Mouse (Mus musculus): Measurements from ENCODE around the gene Notch4. TPM values are rescaled to one million over a fixed set of nuclear protein-coding genes. Genes with fewer than 3 reads are reported as not detected.

The Notch4 gene
- total and polyA plus RNA-seq, 3 experiments: 0.25 TPM; not detected in 2

DNA sequence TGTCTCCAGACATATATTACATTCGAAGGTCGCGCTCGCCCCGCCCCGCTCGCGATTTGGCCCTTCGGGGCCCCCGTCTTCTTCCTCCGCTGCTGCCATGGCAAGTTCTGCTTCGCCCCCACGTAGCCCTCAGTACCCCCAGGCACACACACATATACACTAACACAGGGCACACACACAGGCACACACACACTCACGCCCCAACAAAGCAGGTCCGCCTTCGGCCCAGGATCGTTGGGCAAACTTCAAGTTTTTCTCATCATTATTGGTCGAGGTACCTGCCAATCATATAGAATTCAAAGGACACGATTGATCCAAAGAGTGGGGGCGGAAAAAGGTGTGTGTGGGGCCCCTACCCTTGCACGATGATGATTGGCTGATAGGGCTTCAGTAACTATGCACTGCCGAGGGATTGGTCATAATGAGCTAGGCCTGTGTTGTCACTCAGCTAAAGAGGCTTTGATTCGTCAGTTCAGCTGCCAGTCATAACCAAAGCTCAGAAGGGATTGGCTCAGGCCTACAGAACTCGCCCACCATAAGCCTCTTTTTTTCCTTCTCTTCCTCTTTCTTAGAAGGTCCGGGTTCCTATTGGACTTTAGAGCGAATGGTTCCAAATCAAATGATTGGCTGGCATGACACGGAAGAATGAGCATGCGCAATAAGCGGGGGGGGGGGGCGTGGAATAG, 39.5 kb downstream of the Notch4 start, which contains the start of gene Rnf5:
TSS of gene Rnf5 (minus strand) at position 316 of the 686 bp plus-strand sequence.
- in situ Hi-C loops (cut with MboI; ENCODE audit: low pct_ligation_motif_present, low pct_unique_long_range_greater_than_20kb, low sequenced_read_pairs) (no loop called here), dilution Hi-C loops (cut with MboI; ENCODE audit: extremely low pct_ligation_motif_present, extremely low pct_unique_long_range_greater_than_20kb, low sequenced_read_pairs) (no loop called here)
- Histone ChIP-seq H3K4me3 (replicated peaks in 1 of 3; ENCODE audit: low read depth in 2 of 3, low read length in 2 of 3, poor library complexity in 1 of 3) (peak within 1 kb of the TSS; percentile 75 to 97 (median 82)), H3K79me2 (replicated peaks; ENCODE audit: control insufficient read depth, extremely low read depth, insufficient read depth, poor library complexity, severe bottlenecking) (peaks cover 12% of the 10 kb centered on the region), H3K9me3 (replicated peaks; ENCODE audit: low read length) (no peaks in the 10 kb centered on the region), H3K27me3 (replicated peaks) (no peaks in the 10 kb centered on the region), H3K27ac (ENCODE audit: insufficient read depth, low read depth) (peak within 1 kb of the TSS; percentile 49), H3K4me1 (ENCODE audit: control insufficient read depth in 1 of 2, insufficient read depth in 2 of 2) (peaks cover 9 to 34% of the 10 kb centered on the region in 2 experiments), H3K4me2 (ENCODE audit: insufficient read depth, low read depth, poor library complexity, severe bottlenecking) (peak within 1 kb of the TSS; percentile 86), H3K9ac (ENCODE audit: insufficient read depth, low read depth) (peak within 1 kb of the TSS; percentile 91), H3K36me3 (replicated peaks in 1 of 2; ENCODE audit: control insufficient read depth in 1 of 2, insufficient read depth in 1 of 2, low read length in 1 of 2) (peaks cover 15 to 45% of the 10 kb centered on the region in 2 experiments)
- DNase-seq (ENCODE audit: extremely low read depth): peak; percentile 100
- no peak for TF ChIP-seq CTCF (conservative IDR thresholded peaks at IDR 0.05 in 1 of 2, IDR thresholded peaks at IDR 0.05 in 1 of 2; ENCODE audit: low read depth in 2 of 2, low read length in 2 of 2)
- TF ChIP-seq E2F4 (IDR thresholded peaks at IDR 0.05; ENCODE audit: insufficient replicate concordance, low read depth, low read length): no peak
- peak; percentile 79 for TF ChIP-seq NRF1 (IDR thresholded peaks at IDR 0.05; ENCODE audit: low read depth, low read length)
- TF ChIP-seq RCOR1 (conservative IDR thresholded peaks at IDR 0.05; ENCODE audit: low read depth, low read length): no peak
- TF ChIP-seq EP300 (IDR thresholded peaks at IDR 0.05; ENCODE audit: low read length): no peak
- TF ChIP-seq ZMIZ1 (IDR thresholded peaks at IDR 0.05; ENCODE audit: low read depth, low read length): no peak
- TF ChIP-seq MAZ (IDR thresholded peaks at IDR 0.05; ENCODE audit: low read depth, low read length): peak; percentile 83
- TF ChIP-seq KAT2A (IDR thresholded peaks at IDR 0.05; ENCODE audit: insufficient replicate concordance, low read length): peak; percentile 79; the same call in 1 of the 2 replicates
- peak; percentile 62 for TF ChIP-seq BHLHE40 (IDR thresholded peaks at IDR 0.05; ENCODE audit: low read depth, low read length)
- TF ChIP-seq USF2 (conservative IDR thresholded peaks at IDR 0.05; ENCODE audit: low read depth, low read length): no peak
- peak; percentile 18; the same call in 1 of the 2 replicates for TF ChIP-seq IRF4 (IDR thresholded peaks at IDR 0.05; ENCODE audit: low read depth, low read length)
- TF ChIP-seq JUN (IDR thresholded peaks at IDR 0.05; ENCODE audit: insufficient read depth, low read depth, low read length): no peak
- TF ChIP-seq MEF2A (IDR thresholded peaks at IDR 0.05; ENCODE audit: borderline replicate concordance, low read depth, low read length): no peak; the same call in 1 of the 2 replicates
- TF ChIP-seq RAD21 (IDR thresholded peaks at IDR 0.05; ENCODE audit: low read depth, low read length): no peak
- TF ChIP-seq PAX5 (IDR thresholded peaks at IDR 0.05; ENCODE audit: low read length): no peak
- no peak for TF ChIP-seq ETS1 (conservative IDR thresholded peaks at IDR 0.05; ENCODE audit: low read depth, low read length)
- no peak for TF ChIP-seq USF1 (IDR thresholded peaks at IDR 0.05; ENCODE audit: low read depth, low read length)
- peak; percentile 80 for TF ChIP-seq MXI1 (IDR thresholded peaks at IDR 0.05; ENCODE audit: low read depth, low read length)
- TF ChIP-seq SIN3A (IDR thresholded peaks at IDR 0.05; ENCODE audit: low read length): peak; percentile 90
- TF ChIP-seq MAX (IDR thresholded peaks at IDR 0.05; ENCODE audit: low read length): 0 out of 2 replicates have a peak, but pooled peaks have one; percentile 27
- TF ChIP-seq ZNF384 (IDR thresholded peaks at IDR 0.05; ENCODE audit: low read depth, low read length): peak; percentile 97
- TF ChIP-seq JUND (conservative IDR thresholded peaks at IDR 0.05; ENCODE audit: low read depth, low read length): no peak
- TF ChIP-seq GABPA (IDR thresholded peaks at IDR 0.05; ENCODE audit: insufficient replicate concordance, low read depth, low read length): no peak; the same call in 1 of the 2 replicates
- TF ChIP-seq CHD1 (IDR thresholded peaks at IDR 0.05; ENCODE audit: low read depth, low read length): no peak
- no peak for TF ChIP-seq ZKSCAN1 (IDR thresholded peaks at IDR 0.05; ENCODE audit: borderline replicate concordance, low read depth, low read length)
- TF ChIP-seq HCFC1 (IDR thresholded peaks at IDR 0.05; ENCODE audit: low read depth, low read length): peak; percentile 79
- peak; percentile 99 for TF ChIP-seq CHD2 (IDR thresholded peaks at IDR 0.05; ENCODE audit: low read length)
- peak; percentile 46 for TF ChIP-seq TBP (conservative IDR thresholded peaks at IDR 0.05; ENCODE audit: low read depth, low read length)
- no peak for TF ChIP-seq MYC (IDR thresholded peaks at IDR 0.05; ENCODE audit: low read depth, low read length)
- no peak for TF ChIP-seq MAFK (IDR thresholded peaks at IDR 0.05; ENCODE audit: insufficient replicate concordance, low read length)
- no peak for TF ChIP-seq SMC3 (IDR thresholded peaks at IDR 0.05; ENCODE audit: low read depth, low read length)
- TF ChIP-seq ZC3H11A (IDR thresholded peaks at IDR 0.05; ENCODE audit: low read depth, low read length): no peak
- peak; percentile 48 for TF ChIP-seq TCF12 (IDR thresholded peaks at IDR 0.05; ENCODE audit: low read depth, low read length)
- no peak for TF ChIP-seq POLR2AphosphoS2 (IDR thresholded peaks at IDR 0.05; ENCODE audit: low read depth, low read length)
- peak; percentile 51; the same call in 1 of the 2 replicates for TF ChIP-seq NELFE (IDR thresholded peaks at IDR 0.05; ENCODE audit: low read depth, low read length)
- TF ChIP-seq UBTF (IDR thresholded peaks at IDR 0.05; ENCODE audit: low read depth, low read length): no peak
- peak; percentile 63 for TF ChIP-seq POLR2A (IDR thresholded peaks at IDR 0.05; ENCODE audit: low read depth, low read length)
- peak; percentile 88 for TF ChIP-seq ELF1 (IDR thresholded peaks at IDR 0.05; ENCODE audit: low read depth, low read length)
